Mouse (Mus musculus) CD4-positive naive resting alpha-beta T cell, adult 76 days (primary cell): ENCODE results near the gene Coro2a. TPM values are rescaled to one million over a fixed set of nuclear protein-coding genes. Genes with fewer than 3 reads are reported as not detected.

ENCODE experiments used
- total RNA-seq: library from RNA; stranded (reverse); gene quantifications from one replicate; pipeline ENCODE4 v1.2.4, GENCODE M21; 2023

The Coro2a gene
- 14.5 TPM for total RNA-seq

GRCm38 (mm10) chr4:46601844-46602423 is at the start of gene Coro2a:
Coro2a (minus strand) TSS chr4:46602202.

GRCm38 (mm10) chr4:46650086-46650753 is 48.2 kb upstream of the Coro2a start, which contains the start of gene Tbc1d2:
Tbc1d2 (minus strand) TSS chr4:46650209.

GRCm38 (mm10) chr4:46535840-46536361 is 66.1 kb downstream of the Coro2a start, which contains the start of gene Trim14:
Trim14 (minus strand) TSS chr4:46536141.

GRCm38 (mm10) chr4:46489028-46489925 is 112.7 kb downstream of the Coro2a start, which contains the start of gene Nans:
Nans (plus strand) TSS chr4:46489248.

Other genes starting within 250 kb of the Coro2a start
- gene Trmo, start 212.8 kb downstream of the Coro2a start, total RNA-seq, result 25.4 TPM
- gene Hemgn, start 188.7 kb downstream of the Coro2a start, total RNA-seq, result 0.79 TPM
- 136 TPM for gene Anp32b, start 151.3 kb downstream of the Coro2a start, total RNA-seq
- 42.5 TPM for gene Nans, start 113.0 kb downstream of the Coro2a start, total RNA-seq
- gene Trim14, start 66.1 kb downstream of the Coro2a start, total RNA-seq, result 61.9 TPM
- gene Tbc1d2, start 48.0 kb upstream of the Coro2a start, total RNA-seq, result 0.53 TPM